Comparison of ENCODE assay signal across 10 mouse cellular contexts in the genomic region with DNA sequence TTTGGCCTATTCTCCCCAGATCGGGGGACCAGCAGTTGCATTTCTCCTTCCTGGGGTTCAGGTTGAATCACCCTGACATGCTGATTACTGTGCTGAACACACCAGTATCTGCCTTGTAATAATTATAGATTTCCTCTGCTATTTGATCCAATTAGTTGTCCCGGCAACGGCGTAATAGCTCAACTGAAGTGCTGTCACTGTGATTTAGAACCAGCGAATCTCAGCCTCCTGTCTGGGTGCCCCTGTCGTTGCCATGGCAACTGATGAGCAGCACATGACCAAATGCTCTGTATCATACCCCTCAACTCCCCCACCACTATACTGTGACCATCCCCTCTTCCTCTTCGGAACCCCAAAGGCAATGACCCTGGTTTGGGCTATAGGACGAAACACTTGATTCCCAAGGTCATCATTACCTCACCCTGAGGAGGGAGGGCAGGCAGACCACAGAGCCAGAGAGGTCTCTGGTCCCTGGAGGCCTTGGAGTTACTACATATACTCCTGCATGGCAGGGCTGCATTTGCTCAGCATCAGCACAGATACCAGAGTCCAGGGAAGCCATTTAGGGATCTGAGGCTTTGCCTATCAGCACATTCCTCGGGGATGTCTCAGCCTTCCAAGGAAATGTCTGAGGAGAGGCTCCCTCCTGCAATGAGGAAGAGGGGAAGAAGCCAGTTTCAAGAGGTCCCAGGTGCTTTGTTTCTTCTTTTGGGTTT. TPM values are rescaled to one million over a fixed set of nuclear protein-coding genes. Genes with fewer than 3 reads are reported as not detected.
A peak's percentile ranks its signal among the peaks of the same experiment; 100 is the strongest.
DNase-seq lines count a peak whose midpoint lies in the region; ATAC-seq lines count a peak whose summit lies in the region.
"Had no signal": no experiment of that assay in that cellular context is flagged by ENCODE, and none has a peak within 500 bp of the region (broad histone marks: within the 10 kb centered on the region; RNA-seq: fewer than 3 reads in every experiment).

No protein-coding gene starts in this region.

- peak overlapping the region; percentile 73 for H3K27ac ChIP-seq in embryonic facial prominence, embryonic 10.5 days (replicated peaks)
- H3K27ac ChIP-seq in intestine, embryonic 16.5 days (ENCODE audit: low read length) = peak overlapping the region; percentile 21; the same call in 1 of the 2 replicates
- peak overlapping the region; percentile 86 for H3K27ac ChIP-seq in midbrain, embryonic 15.5 days

- no peaks in the 10 kb centered on the region for H3K27me3 ChIP-seq in embryonic facial prominence, embryonic 10.5 days (replicated peaks; ENCODE audit: low read depth, poor library complexity, severe bottlenecking)
- H3K27me3 ChIP-seq in intestine, embryonic 16.5 days (replicated peaks; ENCODE audit: control insufficient read depth, insufficient read depth, low read length) = no peaks in the 10 kb centered on the region
- H3K27me3 ChIP-seq in midbrain, embryonic 15.5 days (replicated peaks) = no peaks in the 10 kb centered on the region
- H3K27me3 ChIP-seq: Patski had no signal

- intact Hi-C loops in heart, postnatal 25 days (cut with DNase I) = no loop called here

- WGBS in embryonic facial prominence, embryonic 10.5 days = 42% methylated on average over 9 of the region's 9 CpGs
- 34% methylated on average over 9 of the region's 9 CpGs for WGBS in intestine, embryonic 16.5 days
- WGBS in midbrain, embryonic 15.5 days = 15% methylated on average over 9 of the region's 9 CpGs

- ATAC-seq in intestine, embryonic 16.5 days = peak; percentile 39
- peak; percentile 90 for ATAC-seq in midbrain, embryonic 15.5 days (replicated peaks)
- ATAC-seq in megakaryocyte-erythroid progenitor cell, adult 5-6 weeks (replicated peaks; ENCODE audit: low FRiP score, low TSS enrichment, poor library complexity, severe bottlenecking) = no peak
- ATAC-seq: Patski had no signal

- H3K4me3 ChIP-seq in embryonic facial prominence, embryonic 10.5 days = peak overlapping the region; percentile 23
- H3K4me3 ChIP-seq in intestine, embryonic 16.5 days (ENCODE audit: low read length) = no peak overlapping the region
- H3K4me3 ChIP-seq in midbrain, embryonic 15.5 days = no peak overlapping the region
- H3K4me3 ChIP-seq: myocyte had no signal

- H3K9me3 ChIP-seq in embryonic facial prominence, embryonic 10.5 days = no peaks in the 10 kb centered on the region
- H3K9me3 ChIP-seq in intestine, embryonic 16.5 days (ENCODE audit: control insufficient read depth, low read length) = no peaks in the 10 kb centered on the region
- H3K9me3 ChIP-seq in midbrain, embryonic 15.5 days = no peaks in the 10 kb centered on the region

- peak; percentile 53 for DNase-seq in Muller cell, postnatal 12 days (ENCODE audit: inconsistent ontology term)
- peak; percentile 80 for DNase-seq in embryonic facial prominence, embryonic 10.5 days (ENCODE audit: low spot score)
- DNase-seq in gastrocnemius, adult 8-10 months (ENCODE audit: low spot score in 2 of 2) = no peak
- no peak for DNase-seq in kidney, adult 9 months
- DNase-seq in heart, postnatal 25 days (ENCODE audit: low spot score) = no peak

- peaks cover 47% of the 10 kb centered on the region for H3K4me1 ChIP-seq in embryonic facial prominence, embryonic 10.5 days
- H3K4me1 ChIP-seq in intestine, embryonic 16.5 days (ENCODE audit: control insufficient read depth, insufficient read depth, low read length) = peaks cover 5% of the 10 kb centered on the region; the same call in 1 of the 2 replicates
- H3K4me1 ChIP-seq in midbrain, embryonic 15.5 days = peaks cover 31% of the 10 kb centered on the region

- no peak overlapping the region for H3K4me2 ChIP-seq in intestine, embryonic 16.5 days (ENCODE audit: low read depth, low read length)
- peak overlapping the region; percentile 26 for H3K4me2 ChIP-seq in midbrain, embryonic 15.5 days

- no peaks in the 10 kb centered on the region for H3K36me3 ChIP-seq in embryonic facial prominence, embryonic 10.5 days (replicated peaks)
- H3K36me3 ChIP-seq in intestine, embryonic 16.5 days (ENCODE audit: control insufficient read depth, insufficient read depth, low read length) = no peaks in the 10 kb centered on the region
- H3K36me3 ChIP-seq in midbrain, embryonic 15.5 days (replicated peaks) = no peaks in the 10 kb centered on the region

- no peak overlapping the region for H3K9ac ChIP-seq in intestine, embryonic 16.5 days (ENCODE audit: low read depth, low read length)
- H3K9ac ChIP-seq in midbrain, embryonic 15.5 days = no peak overlapping the region

RNA-seq across cellular contexts. Expression of a gene that starts 26.1 kb away (rescaled TPM):
- polyA plus RNA-seq in embryonic facial prominence, embryonic 10.5 days (2016; fragmentation: Nextera tagmentation; extraction: Ambion mirVana) = 24.1 and 29.5 TPM in 2 replicates
- 80.0 and 89.5 TPM in 2 replicates for polyA plus RNA-seq in intestine, embryonic 16.5 days (2015; fragmentation: Nextera tagmentation; extraction: Ambion mirVana)
- polyA plus RNA-seq in midbrain, embryonic 15.5 days (2015; fragmentation: Nextera tagmentation; extraction: Ambion mirVana) = 68.6 and 69.4 TPM in 2 replicates
- total RNA-seq in gastrocnemius, adult 8-10 months (2022) = 1 to 10 TPM in 3 of 4 experiments, under 1 TPM in 1; 0.94 to 1.8 (median 1.5) TPM
- total RNA-seq in megakaryocyte-erythroid progenitor cell, adult 5-6 weeks (2014; fragmentation: Nextera tagmentation) = not detected in 2 replicates
- total RNA-seq in megakaryocyte-erythroid progenitor cell, adult 5-6 weeks (2017) = 0.65 and 1.2 TPM in 2 replicates
- 1 to 10 TPM; 5.5 to 5.6 TPM for total RNA-seq in heart, postnatal 25 days (2021)

Comparison
In these comparisons a context has a peak if more than half of its experiments do, and no peak if none do; other contexts are left out.
1. DNase-seq: peak in Muller cell, postnatal 12 days (single experiment) and embryonic facial prominence, embryonic 10.5 days (single experiment); none in gastrocnemius, adult 8-10 months (0 of 2), kidney, adult 9 months (single experiment) and heart, postnatal 25 days (single experiment).
2. H3K27ac ChIP-seq: peak in every context shown above with its lines; median percentile 86 in midbrain, embryonic 15.5 days; 73 in embryonic facial prominence, embryonic 10.5 days; 21 in intestine, embryonic 16.5 days.